In genomic region chr4:137875466-137876092, GRCm38 (mm10) we compare ENCODE assay signal across 23 mouse cellular contexts. TPM values are rescaled to one million over a fixed set of nuclear protein-coding genes. Genes with fewer than 3 reads are reported as not detected.
A peak's percentile ranks its signal among the peaks of the same experiment; 100 is the strongest.
DNase-seq lines count a peak whose midpoint lies in the region; ATAC-seq and TF ChIP-seq lines count a peak whose summit lies in the region.
"Had no signal": no experiment of that assay in that cellular context is flagged by ENCODE, and none has a peak within 500 bp of the region (broad histone marks: within the 10 kb centered on the region; RNA-seq: fewer than 3 reads in every experiment).

No protein-coding gene starts in this region.

- H3K4me3 ChIP-seq in intestine, embryonic 16.5 days (ENCODE audit: low read length) = no peak overlapping the region
- H3K4me3 ChIP-seq in intestine, embryonic 15.5 days (replicated peaks) = no peak overlapping the region
- H3K4me3 ChIP-seq in embryonic facial prominence, embryonic 13.5 days = no peak overlapping the region
- H3K4me3 ChIP-seq in layer of hippocampus, adult 2 months = no peak overlapping the region
- H3K4me3 ChIP-seq: forebrain, embryonic 12.5 days; heart, embryonic 12.5 days; hindbrain, embryonic 15.5 days; megakaryocyte, embryonic 14.5 days had no signal

- H3K27ac ChIP-seq in intestine, embryonic 16.5 days (ENCODE audit: low read length) = peak overlapping the region; percentile 33; the same call in 1 of the 2 replicates
- no peak overlapping the region for H3K27ac ChIP-seq in intestine, embryonic 15.5 days
- H3K27ac ChIP-seq in embryonic facial prominence, embryonic 13.5 days = 0 out of 2 replicates have a peak overlapping the region, but pooled peaks have one; percentile 7
- H3K27ac ChIP-seq in layer of hippocampus, adult 2 months = no peak overlapping the region
- H3K27ac ChIP-seq: forebrain, embryonic 12.5 days; hindbrain, embryonic 15.5 days had no signal

- no peaks in the 10 kb centered on the region for H3K9me3 ChIP-seq in intestine, embryonic 16.5 days (ENCODE audit: control insufficient read depth, low read length)
- H3K9me3 ChIP-seq in intestine, embryonic 15.5 days = no peaks in the 10 kb centered on the region
- H3K9me3 ChIP-seq in embryonic facial prominence, embryonic 13.5 days = no peaks in the 10 kb centered on the region
- H3K9me3 ChIP-seq: forebrain, embryonic 12.5 days; G1E; heart, embryonic 12.5 days; hindbrain, embryonic 15.5 days; megakaryocyte, embryonic 14.5 days had no signal

- H3K36me3 ChIP-seq in intestine, embryonic 16.5 days (ENCODE audit: control insufficient read depth, insufficient read depth, low read length) = no peaks in the 10 kb centered on the region
- no peaks in the 10 kb centered on the region for H3K36me3 ChIP-seq in intestine, embryonic 15.5 days
- H3K36me3 ChIP-seq in embryonic facial prominence, embryonic 13.5 days = no peaks in the 10 kb centered on the region
- H3K36me3 ChIP-seq: forebrain, embryonic 12.5 days; G1E; heart, embryonic 12.5 days; hindbrain, embryonic 15.5 days had no signal

- H3K27me3 ChIP-seq in intestine, embryonic 16.5 days (replicated peaks; ENCODE audit: control insufficient read depth, insufficient read depth, low read length) = no peaks in the 10 kb centered on the region
- H3K27me3 ChIP-seq in intestine, embryonic 15.5 days (replicated peaks) = no peaks in the 10 kb centered on the region
- H3K27me3 ChIP-seq in embryonic facial prominence, embryonic 13.5 days = no peaks in the 10 kb centered on the region
- H3K27me3 ChIP-seq: forebrain, embryonic 12.5 days; heart, embryonic 12.5 days; hindbrain, embryonic 15.5 days had no signal

- H3K4me2 ChIP-seq in intestine, embryonic 16.5 days (ENCODE audit: low read depth, low read length) = no peak overlapping the region
- no peak overlapping the region for H3K4me2 ChIP-seq in intestine, embryonic 15.5 days (replicated peaks)
- H3K4me2 ChIP-seq in embryonic facial prominence, embryonic 13.5 days = no peak overlapping the region
- H3K4me2 ChIP-seq: forebrain, embryonic 12.5 days; heart, embryonic 12.5 days; hindbrain, embryonic 15.5 days; liver, embryonic 11.5 days had no signal

- ATAC-seq in intestine, embryonic 16.5 days = no peak
- ATAC-seq in intestine, embryonic 15.5 days = no peak
- peak; percentile 73 for ATAC-seq in CD4-positive, CD25-positive, alpha-beta regulatory T cell, adult 4 months
- ATAC-seq in embryonic facial prominence, embryonic 13.5 days (ENCODE audit: insufficient number of reproducible peaks, insufficient read depth, low FRiP score, low TSS enrichment, low read depth) = no peak
- ATAC-seq: midbrain, embryonic 16.5 days had no signal

- peak; percentile 40 to 51 for DNase-seq in cerebellum, adult 18-20 months
- no peak for DNase-seq in cerebellum, adult 9-10 months
- DNase-seq in spleen, postnatal 36 days (ENCODE audit: low spot score in 2 of 2) = no peak
- DNase-seq in layer of hippocampus, adult 2 months (ENCODE audit: low spot score in 2 of 2) = no peak
- DNase-seq: gastrocnemius, postnatal 10 days; heart, adult 11 months; heart, postnatal 14 days; kidney, adult 2 months; kidney, postnatal 10 days; lung, adult 18-20 months; right cerebral cortex, adult 18-20 months; thymus, postnatal 25 days had no signal

- no peak for TF ChIP-seq CTCF in layer of hippocampus, adult 2 months (conservative IDR thresholded peaks at IDR 0.05)

- peaks cover 37% of the 10 kb centered on the region for H3K4me1 ChIP-seq in intestine, embryonic 16.5 days (ENCODE audit: control insufficient read depth, insufficient read depth, low read length)
- peaks cover 30% of the 10 kb centered on the region for H3K4me1 ChIP-seq in intestine, embryonic 15.5 days (replicated peaks)
- peaks cover 64% of the 10 kb centered on the region for H3K4me1 ChIP-seq in embryonic facial prominence, embryonic 13.5 days

- WGBS in intestine, embryonic 16.5 days = 72% methylated on average over 9 of the region's 9 CpGs
- 71% methylated on average over 9 of the region's 9 CpGs for WGBS in intestine, embryonic 15.5 days
- 73% methylated on average over 9 of the region's 9 CpGs for WGBS in embryonic facial prominence, embryonic 13.5 days

- no peak overlapping the region for H3K9ac ChIP-seq in intestine, embryonic 16.5 days (ENCODE audit: low read depth, low read length)
- H3K9ac ChIP-seq in intestine, embryonic 15.5 days = no peak overlapping the region
- H3K9ac ChIP-seq in embryonic facial prominence, embryonic 13.5 days = no peak overlapping the region
- H3K9ac ChIP-seq: forebrain, embryonic 12.5 days; heart, embryonic 12.5 days; hindbrain, embryonic 15.5 days had no signal

RNA-seq across cellular contexts. Expression of gene Ece1, which starts 13.5 kb away (rescaled TPM):
- 56.0 and 63.0 TPM in 2 replicates for polyA plus RNA-seq in intestine, embryonic 16.5 days (2015; fragmentation: Nextera tagmentation; extraction: Ambion mirVana)
- 56.0 and 60.1 TPM in 2 replicates for polyA plus RNA-seq in intestine, embryonic 15.5 days (2015; fragmentation: Nextera tagmentation; extraction: Ambion mirVana)
- polyA plus RNA-seq in CD4-positive, CD25-positive, alpha-beta regulatory T cell, adult 4 months (2017; shearing (Covaris generic)) = 10 to 100 TPM; 15.9 to 23.4 TPM
- 49.9 and 65.0 TPM in 2 replicates for polyA plus RNA-seq in embryonic facial prominence, embryonic 13.5 days (2015; fragmentation: Nextera tagmentation; extraction: Ambion mirVana)
- total RNA-seq in layer of hippocampus, adult 2 months (2021) = 10 to 100 TPM; 47.5 to 58.0 TPM

Comparison
In these comparisons a context has a peak if more than half of its experiments do, and no peak if none do; other contexts are left out.
1. DNase-seq: peak in cerebellum, adult 18-20 months (2 of 2); none in cerebellum, adult 9-10 months (single experiment), spleen, postnatal 36 days (0 of 2) and layer of hippocampus, adult 2 months (0 of 2).
2. H3K27ac ChIP-seq: peak in intestine, embryonic 16.5 days (single experiment) and embryonic facial prominence, embryonic 13.5 days (single experiment); none in intestine, embryonic 15.5 days (single experiment) and layer of hippocampus, adult 2 months (single experiment).